Mouse (Mus musculus) liver, adult 10 weeks (tissue): ENCODE results near the gene Gm8050. TPM values are rescaled to one million over a fixed set of nuclear protein-coding genes. Genes with fewer than 3 reads are reported as not detected.

Source experiments
- polyA plus RNA-seq: library from polyadenylated mRNA; stranded (reverse); fragments of 350-450 nt; fragmentation: Illumina TruSeq; extraction: RNeasy Lipid Tissue Mini Kit (QIAGEN cat#74804); gene quantifications from one replicate; pipeline ENCODE4 v1.2.3, GENCODE M21; 2014; ENCODE audit warnings: low read depth, low replicate concordance

Gm8050 gene
- polyA plus RNA-seq = not detected

DNA sequence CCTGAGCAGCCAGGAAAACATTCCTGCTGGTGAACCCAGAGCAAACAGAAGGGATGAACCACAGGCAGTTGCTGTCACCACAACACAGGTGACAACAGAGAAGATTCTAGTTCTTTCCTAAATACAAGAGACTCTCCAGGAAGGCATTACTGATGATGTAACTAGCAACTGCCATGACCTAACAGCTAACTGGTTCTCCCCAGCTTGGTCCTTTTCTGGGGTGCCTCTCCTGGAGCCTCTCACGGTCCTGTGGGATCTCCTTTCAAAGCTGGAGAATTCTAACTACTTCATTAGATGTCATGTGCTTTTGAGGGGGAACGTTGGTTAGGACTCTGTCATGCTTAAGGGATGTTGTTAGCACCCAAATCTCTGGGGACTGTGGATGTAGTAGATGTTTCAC lies at the start of gene Gm8050:
Gene Gm8050 (minus strand): TSS at position 101 of the 400 bp plus-strand sequence.

DNA sequence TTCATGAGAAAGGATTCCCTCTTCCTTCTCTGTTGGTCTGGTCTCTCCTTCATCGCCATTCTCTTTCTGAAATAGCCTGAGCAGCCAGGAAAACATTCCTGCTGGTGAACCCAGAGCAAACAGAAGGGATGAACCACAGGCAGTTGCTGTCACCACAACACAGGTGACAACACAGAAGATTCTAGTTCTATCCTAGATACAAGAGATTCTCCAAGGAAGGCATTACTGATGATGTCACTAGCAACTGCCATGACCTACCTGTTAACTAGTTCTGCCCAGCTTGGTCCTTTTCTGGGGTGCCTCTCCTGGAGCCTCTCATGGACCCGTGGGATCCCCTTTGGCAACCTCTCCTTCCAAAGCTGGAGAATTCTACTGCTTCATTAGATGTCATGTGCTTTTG lies 22.2 kb upstream of the Gm8050 start, which contains the start of gene Gm3636:
Gene Gm3636 (minus strand): TSS at position 101 of the 400 bp plus-strand sequence.

DNA sequence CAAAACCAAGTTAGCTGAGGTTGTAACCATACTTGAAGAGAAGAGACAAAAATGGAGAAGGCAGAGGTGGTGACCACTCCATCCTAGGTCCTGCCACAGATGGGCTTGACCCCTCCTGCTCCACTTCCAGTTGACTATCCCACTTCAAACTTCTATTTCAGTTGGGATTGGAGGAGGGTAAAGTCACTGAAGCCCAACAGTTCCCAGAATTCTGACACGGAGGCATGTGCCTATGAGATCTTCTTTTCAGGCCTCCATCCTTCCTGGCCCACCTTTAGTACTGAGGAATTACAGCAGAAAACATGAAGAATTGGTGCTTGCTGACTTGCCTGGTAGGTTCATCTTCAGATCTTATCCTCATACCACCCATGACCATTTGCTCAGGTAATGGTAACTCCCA lies 36.0 kb downstream of the Gm8050 start, which contains the start of gene Gm10251:
Gene Gm10251 (minus strand): TSS at position 101 of the 400 bp plus-strand sequence.

Other genes with a start within 250 kb of the Gm8050 start
- gene Gm8356, start 183.0 kb downstream of the Gm8050 start, polyA plus RNA-seq = not detected
- not detected for gene Gm3629, start 129.6 kb downstream of the Gm8050 start, polyA plus RNA-seq
- not detected for gene Gm3460, start 97.8 kb downstream of the Gm8050 start, polyA plus RNA-seq
- not detected for gene Gm10251, start 36.1 kb downstream of the Gm8050 start, polyA plus RNA-seq
- not detected for gene Gm3636, start 22.1 kb upstream of the Gm8050 start, polyA plus RNA-seq
- not detected for gene Gm8362, start 54.2 kb upstream of the Gm8050 start, polyA plus RNA-seq
- gene Gm3642, start 120.1 kb upstream of the Gm8050 start, polyA plus RNA-seq = not detected
- not detected for gene Gm3667, start 169.7 kb upstream of the Gm8050 start, polyA plus RNA-seq